Mouse (Mus musculus) gastrocnemius, adult 2 months (tissue): ENCODE measurements around the gene Parp11. TPM values are rescaled to one million over a fixed set of nuclear protein-coding genes. Genes with fewer than 3 reads are reported as not detected.
A peak's percentile ranks its signal among the peaks of the same experiment; 100 is the strongest.

Experiments
- DNase-seq: peaks from one replicate; pipeline ENCODE4 v3.0.0; 2022
- H3K27ac ChIP-seq: fragments of 200-600 bp; 2 replicates; pipeline ENCODE4 v1.8.1; 2022; ENCODE audit warnings: mild to moderate bottlenecking
- H3K4me3 ChIP-seq: fragments of 200-600 bp; 2 replicates; pipeline ENCODE4 v1.8.1; 2022; ENCODE audit warnings: mild to moderate bottlenecking, moderate library complexity
- CTCF ChIP-seq: fragments of 200-600 bp; IDR thresholded peaks from 2 replicates; pipeline ENCODE4 v1.8.1; 2022; ENCODE audit warnings: antibody characterized with exemption, mild to moderate bottlenecking, moderate library complexity
- intact Hi-C: fragments of 180-260 bp; cut with DNase I; formaldehyde crosslinking; loops from one replicate; pipeline ENCODE4 v1.15.1; 2025
- total RNA-seq, 2 experiments: library from RNA; stranded (reverse); gene quantifications; 2 replicates each; pipeline ENCODE4 v1.2.3; 2021

The Parp11 gene
- total RNA-seq, 2 experiments from 2014 or later = 3.3 to 3.6 TPM

- intact Hi-C loops = no loop called here
- H3K4me3 ChIP-seq = no peak overlapping the region
- H3K27ac ChIP-seq = no peak overlapping the region
- TF ChIP-seq CTCF = no peak
- DNase-seq = no peak
Measured at GRCm38 (mm10) chr6:127434648-127434984, 12.0 kb upstream of the Parp11 start.

GRCm38 (mm10) chr6:127439063-127439462, 7.6 kb upstream of the Parp11 start:
- Histone ChIP-seq H3K27ac (no peak overlapping the region), H3K4me3 (no peak overlapping the region)
- no peak for DNase-seq
- TF ChIP-seq CTCF = no peak
- intact Hi-C loops = no loop called here

DNA sequence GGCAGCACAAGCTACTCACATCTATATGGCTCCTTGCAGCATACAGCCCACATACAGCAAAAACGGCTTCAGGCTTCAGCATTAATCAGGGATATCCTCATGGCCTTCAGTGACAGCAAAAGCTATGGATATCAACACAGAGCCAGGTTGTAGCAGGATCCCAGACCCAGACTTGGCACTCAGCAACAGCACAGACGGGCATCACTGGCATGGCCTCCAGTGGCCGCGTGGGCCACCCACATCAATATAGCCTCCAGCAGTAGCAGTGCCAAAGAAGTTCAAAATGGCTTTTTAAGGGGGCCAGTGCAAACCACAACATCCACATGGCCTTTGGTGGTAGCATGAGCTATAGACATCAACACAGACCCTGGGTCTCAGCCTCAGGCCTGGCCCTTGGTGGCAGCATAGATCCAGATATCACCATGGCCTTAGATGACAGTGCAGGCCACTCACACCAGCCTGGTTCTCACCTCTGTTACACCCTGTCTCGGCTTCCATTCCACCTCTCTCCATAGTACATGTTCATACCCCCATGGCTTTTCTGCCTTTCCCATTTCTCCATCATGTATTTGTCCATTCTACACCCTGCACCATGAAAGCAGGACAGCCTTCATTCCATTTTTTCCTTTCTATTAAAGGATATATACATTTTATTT, 7.0 kb upstream of the Parp11 start:
- no peak overlapping the region for H3K27ac ChIP-seq
- no peak overlapping the region for H3K4me3 ChIP-seq
- no peak for TF ChIP-seq CTCF
- intact Hi-C loops = no loop called here
- no peak for DNase-seq

DNA sequence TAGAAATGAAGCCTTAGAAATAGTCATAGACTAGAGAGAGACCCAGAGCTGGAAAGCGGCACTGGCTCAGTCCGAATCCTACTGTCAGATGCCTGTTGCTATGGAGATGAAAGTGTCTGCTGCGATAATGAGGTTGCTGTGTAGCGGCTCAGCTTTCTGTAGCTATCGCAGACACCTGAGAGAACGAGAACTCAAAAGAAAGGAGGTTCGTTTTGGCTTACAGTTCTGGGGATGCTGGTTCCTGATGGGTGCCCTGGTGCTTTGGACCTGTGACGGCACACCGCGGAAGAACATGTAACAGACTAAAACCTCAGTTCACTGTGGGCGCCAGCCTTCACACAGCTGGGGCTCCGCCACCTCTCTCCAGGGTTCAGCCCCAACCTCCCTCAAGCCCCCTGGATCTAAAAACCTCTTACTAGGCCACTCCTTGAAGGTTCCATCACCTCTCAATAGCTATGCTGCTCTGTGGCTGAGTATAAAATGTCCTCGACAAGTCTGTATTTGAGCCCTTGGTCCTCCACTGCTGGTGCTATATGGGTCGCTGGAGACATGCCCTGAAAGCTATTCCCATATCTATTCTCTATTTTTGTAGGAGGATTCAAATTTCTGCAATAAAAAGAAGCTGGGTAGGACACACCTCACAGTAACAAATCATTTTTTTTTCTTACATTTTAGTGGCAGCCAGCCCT, 6.1 kb upstream of the Parp11 start:
- H3K27ac ChIP-seq = no peak overlapping the region
- intact Hi-C loops = no loop called here
- DNase-seq = no peak
- H3K4me3 ChIP-seq = no peak overlapping the region
- no peak for TF ChIP-seq CTCF

GRCm38 (mm10) chr6:127442584-127442983, 4.1 kb upstream of the Parp11 start:
- intact Hi-C loops = no loop called here
- DNase-seq = no peak
- Histone ChIP-seq H3K27ac (no peak overlapping the region), H3K4me3 (no peak overlapping the region)
- no peak for TF ChIP-seq CTCF

GRCm38 (mm10) chr6:127443910-127444309, 2.7 kb upstream of the Parp11 start:
- intact Hi-C loops = no loop called here
- no peak for TF ChIP-seq CTCF
- Histone ChIP-seq H3K4me3 (no peak overlapping the region), H3K27ac (no peak overlapping the region)
- no peak for DNase-seq

DNA sequence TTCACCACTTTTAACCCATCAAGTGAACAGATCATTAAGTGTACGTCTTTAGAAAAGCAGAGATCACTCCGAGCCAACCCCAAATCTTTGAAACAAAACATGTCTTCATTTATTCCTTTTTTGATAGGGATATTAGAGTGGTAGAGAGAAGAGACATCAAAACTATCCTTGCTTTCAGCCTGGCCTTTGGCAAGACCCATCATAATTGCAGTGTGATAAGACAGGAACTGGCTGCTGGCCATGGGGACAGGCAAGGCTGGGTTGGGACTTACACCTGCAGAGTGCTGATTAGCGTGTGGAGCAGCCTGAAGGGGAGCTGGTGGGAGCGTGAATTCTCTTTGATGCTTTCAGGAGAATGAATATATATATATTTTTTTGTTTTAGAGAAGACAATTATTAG, 2.2 kb upstream of the Parp11 start:
- DNase-seq = no peak
- Histone ChIP-seq H3K27ac (no peak overlapping the region), H3K4me3 (no peak overlapping the region)
- intact Hi-C loops = no loop called here
- TF ChIP-seq CTCF = no peak

GRCm38 (mm10) chr6:127447686-127448460, 1.2 kb downstream of the Parp11 start:
- no peak overlapping the region for H3K4me3 ChIP-seq
- no peak for DNase-seq
- no peak for TF ChIP-seq CTCF
- intact Hi-C loops = loop anchor here (5.0 kb wide), 1 partner anchor 121 kb away; no protein-coding TSS in a partner anchor
- H3K27ac ChIP-seq = no peak overlapping the region

DNA sequence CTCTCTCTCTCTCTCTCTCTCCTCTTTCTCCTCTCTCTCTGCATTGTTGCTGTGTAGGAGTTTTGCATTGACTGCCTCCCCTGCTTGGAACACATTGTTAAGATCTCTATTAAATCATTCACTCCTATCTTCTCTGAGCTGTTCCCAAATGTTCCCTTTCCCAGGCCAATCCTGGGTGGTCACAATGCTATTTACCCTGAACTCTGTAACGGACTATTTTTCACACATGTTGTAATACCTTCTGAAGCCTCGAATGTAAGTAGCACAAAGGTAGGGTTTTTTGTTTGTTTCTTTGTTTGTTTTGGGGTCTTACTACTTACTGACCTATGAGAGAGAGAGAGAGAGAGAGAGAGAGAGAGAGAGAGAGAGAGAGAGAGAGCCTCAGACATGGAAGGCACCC, 2.2 kb downstream of the Parp11 start:
- no peak for TF ChIP-seq CTCF
- H3K27ac ChIP-seq = no peak overlapping the region
- H3K4me3 ChIP-seq = no peak overlapping the region
- no peak for DNase-seq
- intact Hi-C loops = loop anchor here (5.0 kb wide), 1 partner anchor 122 kb away; no protein-coding TSS in a partner anchor

GRCm38 (mm10) chr6:127449531-127450422, 3.1 kb downstream of the Parp11 start:
- no peak for DNase-seq
- Histone ChIP-seq H3K27ac (no peak overlapping the region), H3K4me3 (no peak overlapping the region)
- TF ChIP-seq CTCF = no peak
- intact Hi-C loops = loop anchor here (5.0 kb wide), 1 partner anchor 122 kb away; no protein-coding TSS in a partner anchor

GRCm38 (mm10) chr6:127453407-127454343, 7.0 kb downstream of the Parp11 start:
- H3K4me3 ChIP-seq = peak overlapping the region; percentile 78
- no peak for TF ChIP-seq CTCF
- intact Hi-C loops = no loop called here
- H3K27ac ChIP-seq = peak overlapping the region; percentile 93
- DNase-seq = peak; percentile 95
